Mouse (Mus musculus) layer of hippocampus, adult 9-10 months (tissue): ENCODE measurements around the gene Tmcc2.
A peak's percentile ranks its signal among the peaks of the same experiment; 100 is the strongest.
"Not testable (repeated sequence)": the region's sequence is repeated elsewhere in the genome, so short reads cannot be mapped to it uniquely, and the experiment has no call there.

Source experiments
- DNase-seq: peaks from one replicate; pipeline ENCODE4 v3.0.0; 2022; ENCODE audit warnings: low spot score

The Tmcc2 gene

GRCm38 (mm10) chr1:132367692-132368506 lies 23.2 kb downstream of the Tmcc2 start:
- DNase-seq = peak; percentile 87

GRCm38 (mm10) chr1:132366937-132367336 lies 24.1 kb downstream of the Tmcc2 start:
- DNase-seq = no peak

GRCm38 (mm10) chr1:132366235-132366634 lies 24.8 kb downstream of the Tmcc2 start:
- DNase-seq = no peak

- DNase-seq = no peak
These were observed 25.4 kb downstream of the Tmcc2 start for GRCm38 (mm10) chr1:132365645-132366044.

- DNase-seq = no peak
These were observed 26.1 kb downstream of the Tmcc2 start for GRCm38 (mm10) chr1:132364896-132365557.

GRCm38 (mm10) chr1:132364388-132364787 lies 26.7 kb downstream of the Tmcc2 start:
- DNase-seq = no peak

GRCm38 (mm10) chr1:132361959-132362358 lies 29.1 kb downstream of the Tmcc2 start:
- DNase-seq = no peak

- DNase-seq = no peak
These were observed 34.2 kb downstream of the Tmcc2 start for GRCm38 (mm10) chr1:132356841-132357240.

- peak; percentile 83 for DNase-seq
These were observed 35.2 kb downstream of the Tmcc2 start for GRCm38 (mm10) chr1:132355841-132356242.

- DNase-seq = no peak
These were observed 35.9 kb downstream of the Tmcc2 start for GRCm38 (mm10) chr1:132355162-132355601.

GRCm38 (mm10) chr1:132354234-132354633 lies 36.8 kb downstream of the Tmcc2 start:
- DNase-seq = no peak

GRCm38 (mm10) chr1:132353389-132353788 lies 37.7 kb downstream of the Tmcc2 start:
- DNase-seq = no peak

- no peak for DNase-seq
These were observed 40.0 kb downstream of the Tmcc2 start for GRCm38 (mm10) chr1:132351058-132351457.

GRCm38 (mm10) chr1:132349601-132350000 lies 41.5 kb downstream of the Tmcc2 start:
- DNase-seq = not testable (repeated sequence)

GRCm38 (mm10) chr1:132349049-132349448 lies 42.0 kb downstream of the Tmcc2 start:
- not testable (repeated sequence) for DNase-seq

GRCm38 (mm10) chr1:132348401-132348800 lies 42.7 kb downstream of the Tmcc2 start:
- DNase-seq = no peak

GRCm38 (mm10) chr1:132346951-132347350 lies 44.1 kb downstream of the Tmcc2 start:
- DNase-seq = no peak

- DNase-seq = no peak
These were observed 44.8 kb downstream of the Tmcc2 start for GRCm38 (mm10) chr1:132346134-132346851.

- no peak for DNase-seq
These were observed 45.6 kb downstream of the Tmcc2 start for GRCm38 (mm10) chr1:132345514-132345913.

GRCm38 (mm10) chr1:132343656-132344055 lies 47.4 kb downstream of the Tmcc2 start:
- DNase-seq = no peak

- DNase-seq = no peak
These were observed 47.9 kb downstream of the Tmcc2 start for GRCm38 (mm10) chr1:132343191-132343590.

- no peak for DNase-seq
These were observed 48.6 kb downstream of the Tmcc2 start for GRCm38 (mm10) chr1:132342518-132342917.
